Mouse (Mus musculus) C3H10T1/2 (cell line): Measurements from ENCODE around the gene Hip1. TPM values are rescaled to one million over a fixed set of nuclear protein-coding genes. Genes with fewer than 3 reads are reported as not detected.

ENCODE experiments used
- polyA plus RNA-seq, 2 experiments: library from polyadenylated mRNA; unstranded; fragments of >200 nt; fragmentation: generic; extraction: Trizol; gene quantifications; one replicate each; pipeline ENCODE4 v1.2.1; 2012; ENCODE audit warnings: missing spikeins in 2 of 2

Hip1 gene
- 10 to 100 TPM in 1 of 2 experiments, 1 to 10 TPM in 1; 7.4 to 16.2 TPM for polyA plus RNA-seq

DNA sequence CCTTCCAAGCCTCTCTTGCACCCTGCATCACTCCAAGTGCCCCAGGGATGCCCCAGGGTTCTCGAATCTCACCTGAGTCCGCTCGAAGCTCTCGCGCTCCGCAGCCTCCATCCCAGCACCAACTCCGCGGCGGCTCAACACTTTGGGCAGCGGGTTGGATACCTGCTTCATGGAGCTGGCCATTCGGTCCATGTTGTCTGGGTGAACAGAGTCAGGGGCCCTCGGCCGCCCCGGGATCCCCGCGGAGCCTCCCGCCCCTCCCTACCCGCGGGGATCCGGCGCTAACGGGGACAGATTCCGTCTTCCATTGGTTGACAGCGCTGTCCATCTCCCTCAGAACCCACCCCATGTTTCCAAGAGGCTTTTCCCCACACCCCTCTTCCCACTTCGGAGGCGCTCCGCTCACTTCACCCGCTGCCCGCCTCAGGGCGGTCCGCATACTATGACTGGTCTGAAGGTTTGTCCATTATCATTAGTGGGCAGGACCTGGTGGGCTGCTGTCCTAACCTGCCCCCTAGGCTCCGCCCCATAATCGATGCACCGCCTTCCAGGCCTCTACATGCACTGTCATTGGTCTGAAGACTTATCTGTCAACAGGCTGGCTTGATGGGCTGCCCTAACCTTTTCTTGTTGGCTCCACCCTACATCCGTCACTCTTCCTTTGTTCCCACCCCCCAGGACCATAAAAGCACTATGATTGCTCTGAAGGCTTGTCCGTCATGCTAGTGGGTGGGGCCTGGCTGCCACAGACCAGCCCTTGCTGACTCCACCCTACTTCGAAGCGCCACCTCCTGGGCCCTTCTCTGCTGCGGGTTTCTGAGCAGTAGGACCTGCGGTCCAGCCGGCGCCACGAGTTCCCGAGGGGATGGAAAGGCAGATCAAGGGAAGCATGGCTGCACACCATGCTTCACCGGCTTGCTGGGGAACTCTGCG lies at the start of gene Hip1:
Hip1 (minus strand) TSS at position 256 of the 933 bp plus-strand sequence.

DNA sequence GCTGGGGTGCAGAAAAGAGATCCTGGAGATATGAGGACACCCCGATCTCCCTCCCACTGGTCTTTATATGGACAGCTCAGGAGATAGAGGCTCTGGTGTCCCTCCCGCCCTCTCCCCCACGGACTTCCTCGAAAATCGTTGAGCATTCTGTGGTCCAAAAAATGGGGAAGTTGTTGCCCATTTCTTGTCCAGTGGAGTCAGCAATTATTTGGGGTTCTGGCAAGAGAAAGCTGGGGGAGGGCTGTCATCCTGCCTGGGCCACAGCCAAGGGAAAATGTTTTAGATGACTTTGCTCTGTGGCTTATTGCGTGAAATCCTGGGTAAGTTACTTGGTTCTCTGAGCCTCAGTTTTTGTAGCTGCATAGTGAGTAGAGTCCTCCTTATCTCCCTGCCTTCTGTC lies 28.1 kb upstream of the Hip1 start, which contains the start of gene Ccl24:
Ccl24 (minus strand) TSS at position 44 of the 400 bp plus-strand sequence.

DNA sequence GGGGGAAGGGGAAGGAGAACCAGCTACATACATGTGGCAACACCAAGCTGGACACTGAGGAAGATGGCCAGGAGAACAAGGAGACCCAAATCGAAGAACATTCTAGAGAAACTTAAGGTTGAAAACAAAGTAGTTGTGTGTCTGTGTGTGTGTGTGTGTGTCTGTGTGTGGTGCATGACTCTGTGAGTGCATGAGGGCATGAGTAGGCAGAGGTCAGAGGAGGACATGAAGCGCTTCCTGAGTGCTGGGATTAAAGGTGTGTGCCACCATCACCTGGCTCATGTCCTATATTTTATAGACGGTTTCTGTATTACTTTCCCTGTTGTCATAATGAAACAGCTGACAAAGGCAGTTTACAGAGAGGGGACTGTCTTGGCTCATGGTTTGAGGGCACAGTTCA lies 18.5 kb upstream of the Hip1 start, which contains the start of gene Ccl26:
Ccl26 (minus strand) TSS at position 101 of the 400 bp plus-strand sequence.

DNA sequence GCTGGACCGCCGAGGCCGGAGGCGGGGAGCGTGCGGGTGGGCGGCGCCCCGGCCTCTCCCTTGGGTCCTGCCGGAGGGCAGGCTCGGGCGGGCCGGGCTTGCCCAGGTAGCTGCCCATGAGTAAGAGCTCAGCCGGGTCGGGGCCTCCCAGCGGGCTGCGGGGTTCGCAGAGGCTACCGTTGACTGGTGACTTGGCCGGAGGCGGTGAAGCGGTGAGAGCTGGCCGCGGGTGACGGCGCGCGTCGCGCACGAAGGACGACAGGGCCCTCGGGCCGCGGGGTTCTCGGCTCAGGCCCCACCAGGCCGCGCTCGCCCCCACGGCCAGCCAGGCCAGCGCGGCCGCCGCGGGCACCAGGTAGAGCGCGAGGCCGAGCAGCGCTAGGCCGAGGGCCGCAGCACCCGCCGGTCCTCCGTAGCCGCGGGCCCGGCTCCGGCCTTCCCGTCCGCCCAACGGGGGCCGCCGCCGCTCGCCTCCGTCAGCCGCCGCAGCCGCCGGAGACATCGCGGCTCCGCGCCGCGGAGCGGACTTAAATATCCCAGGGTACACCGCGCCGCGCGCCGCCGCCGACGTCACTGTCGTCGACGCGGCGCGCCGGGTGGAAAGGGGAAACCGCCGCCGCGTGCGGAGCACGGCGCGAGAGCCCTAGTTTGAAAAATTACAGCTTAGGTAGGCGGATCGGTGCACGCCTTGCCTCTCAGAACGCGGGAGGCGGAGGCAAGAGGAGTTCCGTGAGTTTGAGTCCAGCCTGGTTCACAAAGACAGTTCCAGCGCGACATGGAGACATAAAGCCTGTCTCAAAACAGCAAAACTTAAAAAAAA lies 150.7 kb downstream of the Hip1 start, which contains the start of gene Pom121:
Pom121 (minus strand) TSS at position 543 of the 820 bp plus-strand sequence.

DNA sequence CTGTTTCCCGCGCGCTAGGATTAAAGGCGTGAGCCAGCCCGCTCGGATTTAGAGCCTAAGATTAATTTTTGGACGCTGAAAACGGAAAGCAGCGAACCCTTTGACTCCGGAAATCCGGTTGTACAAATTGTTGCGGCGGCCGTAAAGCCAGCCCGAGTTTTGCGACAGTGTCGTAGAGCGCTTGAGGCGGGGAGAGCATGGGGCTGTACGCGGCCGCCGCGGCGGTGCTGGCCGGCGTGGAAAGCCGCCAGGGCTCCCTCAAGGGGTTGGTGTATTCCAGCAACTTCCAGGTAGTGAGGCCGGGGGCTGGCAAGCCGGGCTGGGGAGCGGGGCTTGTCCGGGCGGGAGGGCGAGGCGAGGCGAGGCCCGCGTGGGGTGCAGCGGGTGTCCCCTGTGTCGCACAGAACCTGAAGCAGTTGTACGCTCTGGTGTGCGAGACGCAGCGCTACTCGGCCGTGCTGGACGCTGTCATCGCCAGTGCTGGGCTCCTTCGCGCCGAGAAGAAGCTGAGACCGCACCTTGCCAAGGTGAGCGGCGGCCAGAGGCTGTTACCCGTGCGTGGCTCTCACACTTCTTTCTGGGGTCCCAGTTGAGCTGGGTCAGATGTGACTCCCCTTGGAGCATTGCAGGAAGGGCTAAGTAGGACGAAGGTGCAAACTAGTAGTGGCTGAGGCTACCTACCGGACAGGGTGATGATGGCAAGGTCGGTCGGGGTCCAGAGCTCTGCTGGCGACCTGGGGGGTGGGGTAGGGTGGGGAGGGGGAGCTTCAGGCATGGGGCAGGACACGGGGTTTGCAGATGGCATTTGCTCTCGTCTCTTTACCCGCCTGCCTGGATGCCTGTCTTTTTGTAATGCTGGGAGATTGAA lies 174.9 kb downstream of the Hip1 start, which contains the start of gene Nsun5:
Nsun5 (plus strand) TSS at position 167 of the 868 bp plus-strand sequence.

Other genes starting within 250 kb of the Hip1 start
- gene Fkbp6, start 195.1 kb downstream of the Hip1 start, polyA plus RNA-seq = not detected
- gene Trim50, start 191.8 kb downstream of the Hip1 start, polyA plus RNA-seq = not detected
- gene Nsun5, start 175.2 kb downstream of the Hip1 start, polyA plus RNA-seq = 10 to 100 TPM; 24.2 to 33.1 TPM
- 10 to 100 TPM in 1 of 2 experiments, 1 to 10 TPM in 1; 5.6 to 13.6 TPM for gene Pom121, start 150.6 kb downstream of the Hip1 start, polyA plus RNA-seq
- gene Ccl26, start 18.4 kb upstream of the Hip1 start, polyA plus RNA-seq = not detected
- not detected for gene Ccl24, start 27.9 kb upstream of the Hip1 start, polyA plus RNA-seq
- gene Rhbdd2, start 87.5 kb upstream of the Hip1 start, polyA plus RNA-seq = 10 to 100 TPM in 1 of 2 experiments, 1 to 10 TPM in 1; 7.8 to 14.4 TPM
- 10 to 100 TPM; 61.0 to 74.2 TPM for gene Por, start 124.9 kb upstream of the Hip1 start, polyA plus RNA-seq
- gene Tmem120a, start 199.3 kb upstream of the Hip1 start, polyA plus RNA-seq = 100 to 1,000 TPM in 1 of 2 experiments, 10 to 100 TPM in 1; 50.4 to 118 TPM
- gene Styxl1, start 233.3 kb upstream of the Hip1 start, polyA plus RNA-seq = under 1 TPM; 0.05 to 0.77 TPM
- 100 to 1,000 TPM; 352 to 529 TPM for gene Mdh2, start 233.4 kb upstream of the Hip1 start, polyA plus RNA-seq